Mouse (Mus musculus) forebrain, embryonic 15.5 days (tissue): Measurements from ENCODE around the gene Col9a2. TPM values are rescaled to one million over a fixed set of nuclear protein-coding genes. Genes with fewer than 3 reads are reported as not detected.

Experiments
- polyA plus RNA-seq: library from polyadenylated mRNA; unstranded; fragments of >200 nt; fragmentation: Nextera tagmentation; extraction: Ambion mirVana; gene quantifications from 2 replicates; pipeline ENCODE4 v1.2.1, GENCODE M21; 2015

Gene Col9a2
- polyA plus RNA-seq, 1 experiment from 2014 or later = 5.9 TPM

Other genes with a start within 250 kb of the Col9a2 start
- gene Nfyc, start 207.8 kb upstream of the Col9a2 start, polyA plus RNA-seq = 95.4 and 98.5 TPM in 2 replicates
- 9.3 and 10.7 TPM in 2 replicates for gene Rims3, start 184.6 kb upstream of the Col9a2 start, polyA plus RNA-seq
- 43.4 and 46.3 TPM in 2 replicates for gene Exo5, start 114.4 kb upstream of the Col9a2 start, polyA plus RNA-seq
- 6.6 and 7.3 TPM in 2 replicates for gene Zfp69, start 87.7 kb upstream of the Col9a2 start, polyA plus RNA-seq
- 37.2 and 40.1 TPM in 2 replicates for gene Smap2, start 22.1 kb upstream of the Col9a2 start, polyA plus RNA-seq
- gene Zmpste24, start 58.9 kb downstream of the Col9a2 start, polyA plus RNA-seq = 25.4 and 26.6 TPM in 2 replicates
- gene Tmco2, start 69.8 kb downstream of the Col9a2 start, polyA plus RNA-seq = not detected in 2 replicates
- gene Rlf, start 175.7 kb downstream of the Col9a2 start, polyA plus RNA-seq = 30.5 and 34.7 TPM in 2 replicates